Mouse (Mus musculus) lung, adult 2 months (tissue): Measurements from ENCODE around the gene Sema4g. TPM values are rescaled to one million over a fixed set of nuclear protein-coding genes. Genes with fewer than 3 reads are reported as not detected.

ENCODE experiments used
- DNase-seq: peaks from one replicate; pipeline ENCODE4 v3.0.0; 2022
- H3K4me1 ChIP-seq: fragments of 200-500 bp; 2 replicates; pipeline ENCODE4 v1.6.1; 2011; ENCODE audit warnings: low read length; ENCODE audit not compliant: control insufficient read depth, insufficient read depth
- H3K4me3 ChIP-seq: fragments of 200-500 bp; replicated peaks from 2 replicates; pipeline ENCODE3; 2011; ENCODE audit warnings: low read depth, mild to moderate bottlenecking, control low read depth, low read length; ENCODE audit errors: extremely low read depth
- CTCF ChIP-seq: fragments of 200-500 bp; IDR thresholded peaks from 2 replicates; pipeline ENCODE4 v1.5.1; 2011; ENCODE audit warnings: mild to moderate bottlenecking, low read length, control low read depth; ENCODE audit not compliant: insufficient read depth
- POLR2A ChIP-seq: fragments of 200-500 bp; IDR thresholded peaks from 2 replicates; pipeline ENCODE4 v1.6.1; 2011; ENCODE audit warnings: low read depth, mild to moderate bottlenecking, control low read depth, low read length, borderline replicate concordance; ENCODE audit errors: extremely low read depth
- WGBS: fragments of 180-500 bp; shearing (Covaris S2); methylation state at CpG from one replicate; pipeline ENCODE4 v1.1.7; 2018; 5-methylcytosine and 5-hydroxymethylcytosine counted together
- polyA plus RNA-seq: library from polyadenylated mRNA; depleted of rRNA; stranded (reverse); fragments of >200 nt; gene quantifications from 2 replicates; pipeline ENCODE4 v1.2.3, GENCODE M21; 2012; rRNA removed

The Sema4g gene
- polyA plus RNA-seq, 1 experiment, result 10.6 TPM

DNA sequence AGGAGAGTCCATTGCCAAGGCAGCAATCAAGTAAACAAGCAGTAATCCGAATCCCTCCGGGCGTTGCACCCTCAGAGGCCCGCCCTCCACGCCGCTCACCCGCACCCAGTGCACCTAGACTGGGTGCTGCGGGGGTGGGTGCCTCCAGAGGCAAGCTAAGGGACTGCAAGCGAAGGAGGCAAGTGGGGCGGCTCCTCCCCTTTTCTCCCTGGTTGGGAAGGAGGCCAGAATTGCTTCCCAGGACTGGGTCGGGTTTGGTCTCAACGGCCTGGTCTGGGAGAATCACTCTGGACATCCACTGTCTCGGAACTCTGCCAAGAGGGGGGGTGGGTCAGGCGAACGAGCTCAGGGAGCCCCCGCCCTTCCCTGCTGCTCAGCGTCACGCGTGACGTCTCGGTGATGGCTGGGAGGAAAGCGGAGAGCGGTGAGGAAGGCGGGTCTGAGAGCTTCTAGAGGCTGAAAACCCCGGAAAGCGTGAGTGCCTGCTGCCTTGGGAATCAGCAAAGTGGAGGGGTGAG, 58.6 kb downstream of the Sema4g start, which contains the start of gene Sfxn3:
Gene Sfxn3 (plus strand): TSS at position 87 of the 518 bp plus-strand sequence.
- WGBS, result under 1% methylated on average over 26 of the region's 26 CpGs
- Histone ChIP-seq H3K4me1 (peaks cover 6% of the 10 kb centered on the region; the same call in 1 of the 2 replicates), H3K4me3 (peak within 1 kb of the TSS; percentile 91)
- DNase-seq, result peak; percentile 96
- peak; percentile 45 for TF ChIP-seq CTCF
- peak; percentile 73; the same call in 1 of the 2 replicates for TF ChIP-seq POLR2A

DNA sequence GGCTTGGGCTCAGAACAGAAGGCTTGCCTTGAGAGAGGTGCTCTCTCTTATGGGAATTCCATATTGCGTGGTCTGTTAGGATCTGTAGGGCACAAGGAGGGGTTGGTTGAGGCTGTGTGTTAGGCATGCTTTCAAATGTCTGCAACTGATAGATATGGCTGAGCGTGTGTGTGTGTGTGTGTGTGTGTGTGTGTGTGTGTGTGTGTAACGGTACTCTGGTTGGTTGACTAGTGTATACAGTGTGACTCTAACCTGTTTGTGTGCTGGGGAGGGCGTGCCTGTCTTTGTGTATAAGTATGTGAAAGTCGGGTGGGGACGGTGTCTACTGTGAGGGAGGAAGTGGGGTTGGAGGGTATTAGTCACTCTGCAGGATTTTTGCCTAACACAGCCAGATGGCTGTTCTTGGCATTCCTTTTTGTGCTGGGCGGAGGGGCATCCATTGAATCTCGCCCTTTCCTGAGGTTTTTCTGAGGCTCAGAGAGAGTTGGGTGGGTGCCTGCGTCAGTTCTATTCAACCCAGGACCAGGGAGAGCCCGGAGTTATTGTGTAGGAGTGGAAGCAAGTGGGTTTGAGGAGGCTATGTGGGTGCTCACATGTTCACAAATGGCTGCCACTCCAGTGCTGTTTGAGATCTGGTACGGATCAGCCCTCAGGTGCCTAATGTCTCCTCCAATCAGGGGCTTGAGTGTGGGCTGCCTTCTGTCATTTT, 59.2 kb downstream of the Sema4g start:
- no peak for DNase-seq
- Histone ChIP-seq H3K4me1 (peaks cover 6% of the 10 kb centered on the region; the same call in 1 of the 2 replicates), H3K4me3 (peak overlapping the region; percentile 91)
- TF ChIP-seq CTCF, result no peak
- no peak for TF ChIP-seq POLR2A
- WGBS, result under 1% methylated on average over 11 of the region's 11 CpGs

DNA sequence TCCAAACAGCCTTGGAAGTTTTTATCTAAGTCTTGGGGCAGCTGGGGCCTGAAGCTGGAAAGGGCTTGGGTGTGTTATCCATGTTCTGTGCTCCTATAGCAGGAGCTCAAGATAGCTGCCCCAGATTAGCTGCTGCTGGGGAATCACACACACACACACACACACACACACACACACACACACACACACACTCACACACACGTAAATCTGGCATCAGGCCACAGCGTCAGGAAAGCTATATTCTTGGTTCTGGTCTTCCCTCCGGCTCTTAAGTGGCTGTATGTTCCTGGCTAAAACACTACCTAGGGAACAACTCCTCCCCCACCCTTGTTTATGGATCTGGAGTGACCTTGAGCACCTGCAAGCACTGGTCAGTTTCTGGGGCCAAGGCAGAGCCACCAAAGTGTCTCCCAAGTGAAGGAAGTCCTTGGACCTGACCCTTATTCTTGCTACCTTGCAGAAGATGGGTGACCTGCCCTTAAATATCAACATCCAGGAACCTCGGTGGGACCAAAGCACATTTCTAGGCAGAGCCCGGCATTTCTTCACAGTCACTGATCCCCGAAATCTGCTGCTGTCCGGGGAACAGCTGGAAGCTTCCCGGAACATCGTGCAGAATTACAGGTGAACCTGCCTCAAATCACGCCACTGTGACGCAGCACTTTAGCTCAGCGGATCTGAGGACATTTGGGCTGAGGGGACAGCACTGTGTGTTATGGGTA, 59.9 kb downstream of the Sema4g start:
- TF ChIP-seq POLR2A (no peak), CTCF (no peak)

DNA sequence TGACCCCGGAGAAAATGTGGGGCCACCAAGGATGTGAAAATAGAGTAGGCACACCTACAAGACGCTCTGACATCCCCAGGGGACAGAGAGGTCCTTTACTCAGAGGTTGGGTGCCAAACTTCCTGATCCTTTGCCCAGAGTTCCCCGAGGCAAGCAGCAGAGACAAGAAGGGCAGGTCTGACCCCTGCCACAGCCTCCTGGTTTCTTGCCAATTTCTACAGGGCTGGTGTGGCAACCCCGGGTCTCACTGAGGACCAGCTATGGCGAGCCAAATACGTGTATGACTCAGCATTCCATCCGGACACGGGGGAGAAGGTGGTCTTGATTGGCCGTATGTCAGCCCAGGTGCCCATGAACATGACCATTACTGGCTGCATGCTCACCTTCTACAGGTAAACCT, 60.6 kb downstream of the Sema4g start:
- Histone ChIP-seq H3K4me1 (peaks cover 6% of the 10 kb centered on the region; the same call in 1 of the 2 replicates), H3K4me3 (no peak overlapping the region)
- DNase-seq, result no peak
- WGBS, result 66% methylated on average over 9 of the region's 9 CpGs
- TF ChIP-seq POLR2A, result no peak
- no peak for TF ChIP-seq CTCF

More for the DNA sequence above, 59.9 kb downstream of the Sema4g start:
- DNase-seq, result no peak
- Histone ChIP-seq H3K4me3 (peak overlapping the region; percentile 91), H3K4me1 (peaks cover 6% of the 10 kb centered on the region; the same call in 1 of the 2 replicates)
- WGBS, result 68% methylated on average over 12 of the region's 12 CpGs

Other genes with a start within 250 kb of the Sema4g start
- gene Pax2, start 233.1 kb upstream of the Sema4g start, polyA plus RNA-seq, result not detected in 2 replicates
- 24.3 and 61.4 TPM in 2 replicates for gene Slf2, start 58.0 kb upstream of the Sema4g start, polyA plus RNA-seq
- 4.2 and 7.2 TPM in 2 replicates for gene Twnk, start 16.6 kb downstream of the Sema4g start, polyA plus RNA-seq
- 50.1 and 78.0 TPM in 2 replicates for gene Mrpl43, start 17.3 kb downstream of the Sema4g start, polyA plus RNA-seq
- 143 TPM in 2 replicates for gene Lzts2, start 25.3 kb downstream of the Sema4g start, polyA plus RNA-seq
- gene Pdzd7, start 56.6 kb downstream of the Sema4g start, polyA plus RNA-seq, result 0.64 and 1.2 TPM in 2 replicates
- gene Sfxn3, start 58.4 kb downstream of the Sema4g start, polyA plus RNA-seq, result 61.8 and 84.2 TPM in 2 replicates
- gene Kazald1, start 86.1 kb downstream of the Sema4g start, polyA plus RNA-seq, result 10.4 and 11.0 TPM in 2 replicates
- not detected in 2 replicates for gene Tlx1, start 161.6 kb downstream of the Sema4g start, polyA plus RNA-seq
- gene Lbx1, start 246.7 kb downstream of the Sema4g start, polyA plus RNA-seq, result 0.05 and 0.09 TPM in 2 replicates